24 mouse cellular contexts compared by ENCODE assay signal in the genomic region with DNA sequence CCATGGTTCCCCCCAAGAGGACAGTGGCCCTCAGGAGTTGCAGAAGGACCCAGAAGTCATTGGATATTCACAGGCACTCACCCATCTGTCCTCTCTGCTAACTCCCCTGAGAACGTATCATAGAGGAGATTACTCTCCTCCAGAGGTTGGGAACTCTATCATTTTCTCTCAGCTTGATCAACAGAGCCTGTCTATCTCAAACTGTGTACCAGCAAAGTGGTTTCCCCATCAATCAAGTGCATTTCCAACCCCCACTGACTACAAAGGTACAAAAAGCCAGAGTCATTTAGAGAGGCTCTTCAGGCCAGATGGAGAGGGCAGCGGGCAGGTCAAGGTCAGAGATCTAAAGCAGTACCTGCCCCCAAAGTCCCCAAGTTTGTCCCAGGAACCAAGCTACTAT. TPM values are rescaled to one million over a fixed set of nuclear protein-coding genes. Genes with fewer than 3 reads are reported as not detected.
DNase-seq lines count a peak whose midpoint lies in the region; ATAC-seq and TF ChIP-seq lines count a peak whose summit lies in the region.
"Had no signal": no experiment of that assay in that cellular context is flagged by ENCODE, and none has a peak within 500 bp of the region (broad histone marks: within the 10 kb centered on the region; RNA-seq: fewer than 3 reads in every experiment).

No protein-coding gene starts in this region.

- H3K27ac ChIP-seq in gastrocnemius, adult 2 months: peak overlapping the region; percentile 3; the same call in 1 of the 2 replicates
- no peak overlapping the region; the same call in 1 of the 2 replicates for H3K27ac ChIP-seq in kidney, embryonic 16.5 days (ENCODE audit: low read length)
- H3K27ac ChIP-seq in liver, embryonic 12.5 days: no peak overlapping the region
- H3K27ac ChIP-seq: forebrain, embryonic 10.5 days; forebrain, embryonic 13.5 days; hindbrain, embryonic 12.5 days; hindbrain, embryonic 15.5 days had no signal

- no peak overlapping the region for H3K4me3 ChIP-seq in gastrocnemius, adult 2 months
- H3K4me3 ChIP-seq in kidney, embryonic 16.5 days (ENCODE audit: low read length): no peak overlapping the region
- H3K4me3 ChIP-seq in liver, embryonic 12.5 days: no peak overlapping the region
- H3K4me3 ChIP-seq: forebrain, embryonic 10.5 days; forebrain, embryonic 13.5 days; hindbrain, embryonic 12.5 days; hindbrain, embryonic 15.5 days had no signal

- no peak for DNase-seq in gastrocnemius, adult 2 months
- no peak for DNase-seq in gastrocnemius, postnatal 4 days (ENCODE audit: low spot score in 2 of 2)
- DNase-seq in kidney, adult 18-20 months: no peak
- DNase-seq in cerebellum, postnatal 14 days: no peak
- DNase-seq: adrenal gland, postnatal 10 days; adrenal gland, postnatal 36 days; B cell, adult 2 months; cerebellum, adult 18-20 months; cerebellum, adult 9-10 months; cerebellum, postnatal 25 days; gastrocnemius, postnatal 25 days; kidney, adult 11 months had no signal

- peaks cover 16% of the 10 kb centered on the region for H3K4me1 ChIP-seq in kidney, embryonic 16.5 days (ENCODE audit: insufficient read depth, low read length)
- peaks cover 4% of the 10 kb centered on the region; the same call in 1 of the 2 replicates for H3K4me1 ChIP-seq in liver, embryonic 12.5 days
- H3K4me1 ChIP-seq: forebrain, embryonic 13.5 days; hindbrain, embryonic 12.5 days had no signal

- H3K27me3 ChIP-seq in kidney, embryonic 16.5 days (ENCODE audit: insufficient read depth, low read length): no peaks in the 10 kb centered on the region
- H3K27me3 ChIP-seq in liver, embryonic 12.5 days (replicated peaks): no peaks in the 10 kb centered on the region
- H3K27me3 ChIP-seq: CH12.LX; forebrain, embryonic 13.5 days; hindbrain, embryonic 12.5 days; hindbrain, embryonic 15.5 days; Patski had no signal

- WGBS in kidney, embryonic 16.5 days: 42% methylated on average over 2 of the region's 2 CpGs
- WGBS in liver, embryonic 12.5 days (ENCODE audit: insufficient replicate concordance): 33% methylated on average over 2 of the region's 2 CpGs

- no peaks in the 10 kb centered on the region for H3K36me3 ChIP-seq in kidney, embryonic 16.5 days (ENCODE audit: insufficient read depth, low read length)
- no peaks in the 10 kb centered on the region for H3K36me3 ChIP-seq in liver, embryonic 12.5 days
- H3K36me3 ChIP-seq: G1E; hindbrain, embryonic 12.5 days; hindbrain, embryonic 15.5 days had no signal

- TF ChIP-seq CTCF in gastrocnemius, adult 2 months (IDR thresholded peaks at IDR 0.05): no peak

- peaks cover 6% of the 10 kb centered on the region for H3K9me3 ChIP-seq in kidney, embryonic 16.5 days (ENCODE audit: low read length)
- no peaks in the 10 kb centered on the region for H3K9me3 ChIP-seq in liver, embryonic 12.5 days (replicated peaks)
- H3K9me3 ChIP-seq: forebrain, embryonic 13.5 days; G1E; hindbrain, embryonic 15.5 days had no signal

- intact Hi-C loops in gastrocnemius, adult 2 months (cut with DNase I): no loop called here

- H3K9ac ChIP-seq in kidney, embryonic 16.5 days (replicated peaks; ENCODE audit: low read length): no peak overlapping the region
- no peak overlapping the region for H3K9ac ChIP-seq in liver, embryonic 12.5 days
- H3K9ac ChIP-seq: forebrain, embryonic 13.5 days; hindbrain, embryonic 12.5 days; hindbrain, embryonic 15.5 days had no signal

- ATAC-seq in kidney, embryonic 16.5 days (ENCODE audit: low FRiP score, low TSS enrichment): 0 out of 2 replicates have a peak, but pooled peaks have one; percentile 23
- peak; percentile 54; the same call in 1 of the 2 replicates for ATAC-seq in liver, embryonic 12.5 days
- ATAC-seq: forebrain, embryonic 13.5 days; forebrain, embryonic 16.5 days; Patski had no signal

- H3K4me2 ChIP-seq in kidney, embryonic 16.5 days (replicated peaks; ENCODE audit: low read depth, low read length): no peak overlapping the region
- H3K4me2 ChIP-seq in liver, embryonic 12.5 days: no peak overlapping the region
- H3K4me2 ChIP-seq: forebrain, embryonic 13.5 days; heart, embryonic 11.5 days; hindbrain, embryonic 12.5 days; hindbrain, embryonic 15.5 days had no signal

RNA-seq across cellular contexts. Expression of a gene that starts 32.0 kb away (rescaled TPM):
- total RNA-seq in gastrocnemius, adult 2 months (2021): 1 to 10 TPM in 1 of 2 experiments, under 1 TPM in 1; 0.38 to 2.3 TPM
- total RNA-seq in gastrocnemius, postnatal 4 days (2021): under 1 TPM; 0.39 to 0.98 TPM
- 4.4 and 5.2 TPM in 2 replicates for polyA plus RNA-seq in kidney, embryonic 16.5 days (2015; fragmentation: Nextera tagmentation; extraction: Ambion mirVana)
- 1.7 and 1.9 TPM in 2 replicates for polyA plus RNA-seq in liver, embryonic 12.5 days (2016; fragmentation: Nextera tagmentation; extraction: Ambion mirVana)
- total RNA-seq: CH12.LX; hematopoietic stem cell, adult 5-6 weeks had no signal
- polyA plus RNA-seq: G1E had no signal

RNA-seq across cellular contexts. Expression of a gene that starts 42.1 kb away (rescaled TPM):
- 100 to 1,000 TPM; 139 to 159 TPM for total RNA-seq in gastrocnemius, adult 2 months (2021)
- total RNA-seq in gastrocnemius, postnatal 4 days (2021): 10 to 100 TPM; 53.1 to 57.7 TPM
- polyA plus RNA-seq in kidney, embryonic 16.5 days (2015; fragmentation: Nextera tagmentation; extraction: Ambion mirVana): 41.7 and 45.1 TPM in 2 replicates
- polyA plus RNA-seq in liver, embryonic 12.5 days (2016; fragmentation: Nextera tagmentation; extraction: Ambion mirVana): 39.8 TPM in 2 replicates
